Mouse (Mus musculus) erythroblast, embryonic 14.5 days (primary cell): ENCODE data around the gene Agap1. TPM values are rescaled to one million over a fixed set of nuclear protein-coding genes. Genes with fewer than 3 reads are reported as not detected.

ENCODE experiments used
- H3K27me3 ChIP-seq: 2 replicates; pipeline ENCODE4 v1.6.1; 2012; ENCODE audit warnings: inconsistent platforms; ENCODE audit not compliant: control insufficient read depth
- H3K36me3 ChIP-seq: 2 replicates; pipeline ENCODE4 v1.6.1; 2012; ENCODE audit warnings: mild to moderate bottlenecking, inconsistent platforms; ENCODE audit not compliant: control insufficient read depth
- H3K4me1 ChIP-seq: 2 replicates; pipeline ENCODE4 v1.6.1; 2012; ENCODE audit warnings: inconsistent platforms; ENCODE audit not compliant: control insufficient read depth
- H3K4me3 ChIP-seq: replicated peaks from 2 replicates; pipeline ENCODE3; 2012; ENCODE audit warnings: moderate library complexity, mild to moderate bottlenecking, inconsistent platforms
- H3K9me3 ChIP-seq: 2 replicates; pipeline ENCODE4 v1.6.1; 2012; ENCODE audit warnings: low read length, inconsistent platforms, mixed read lengths; ENCODE audit not compliant: control insufficient read depth
- GATA1 ChIP-seq: IDR thresholded peaks from 2 replicates; pipeline ENCODE4 v1.6.1; 2012; ENCODE audit warnings: low read length, inconsistent platforms, mixed read lengths
- TAL1 ChIP-seq: IDR thresholded peaks from 3 replicates; pipeline ENCODE4 v1.6.1; 2012; ENCODE audit warnings: low read length, inconsistent platforms, mixed read lengths
- polyA plus RNA-seq: library from polyadenylated mRNA; stranded (reverse); fragments of >175 nt; gene quantifications from 2 replicates; pipeline ENCODE4 v1.2.3, GENCODE M21; 2012

Agap1 gene
- polyA plus RNA-seq, 1 experiment = 0.09 TPM

- Histone ChIP-seq H3K36me3 (no peaks in the 10 kb centered on the region), H3K4me1 (no peaks in the 10 kb centered on the region), H3K9me3 (peaks cover 8% of the 10 kb centered on the region), H3K4me3 (no peak overlapping the region), H3K27me3 (peaks cover 11% of the 10 kb centered on the region)
- no peak for TF ChIP-seq GATA1
- no peak for TF ChIP-seq TAL1
Observed at GRCm38 (mm10) chr1:89586991-89587683, 132.5 kb downstream of the Agap1 start.

- TF ChIP-seq TAL1 = no peak
- no peak for TF ChIP-seq GATA1
- peaks cover 10% of the 10 kb centered on the region for H3K9me3 ChIP-seq
- peaks cover under 1% of the 10 kb centered on the region; the same call in 1 of the 2 replicates for H3K27me3 ChIP-seq
- no peak overlapping the region for H3K4me3 ChIP-seq
- H3K36me3 ChIP-seq = no peaks in the 10 kb centered on the region
- H3K4me1 ChIP-seq = no peaks in the 10 kb centered on the region
Observed at GRCm38 (mm10) chr1:89588154-89588553, 133.5 kb downstream of the Agap1 start.

- peaks cover 10% of the 10 kb centered on the region for H3K9me3 ChIP-seq
- no peak overlapping the region for H3K4me3 ChIP-seq
- H3K27me3 ChIP-seq = no peaks in the 10 kb centered on the region
- TF ChIP-seq TAL1 (no peak), GATA1 (no peak)
- H3K36me3 ChIP-seq = no peaks in the 10 kb centered on the region
- no peaks in the 10 kb centered on the region for H3K4me1 ChIP-seq
Observed at GRCm38 (mm10) chr1:89590994-89591393, 136.4 kb downstream of the Agap1 start.

- H3K9me3 ChIP-seq = peaks cover 10% of the 10 kb centered on the region
- H3K36me3 ChIP-seq = no peaks in the 10 kb centered on the region
- no peak for TF ChIP-seq TAL1
- TF ChIP-seq GATA1 = no peak
- H3K27me3 ChIP-seq = no peaks in the 10 kb centered on the region
- no peak overlapping the region for H3K4me3 ChIP-seq
- no peaks in the 10 kb centered on the region for H3K4me1 ChIP-seq
Observed at GRCm38 (mm10) chr1:89593219-89593618, 138.6 kb downstream of the Agap1 start.

GRCm38 (mm10) chr1:89594999-89595398 lies 140.4 kb downstream of the Agap1 start:
- Histone ChIP-seq H3K9me3 (peaks cover 10% of the 10 kb centered on the region), H3K4me3 (no peak overlapping the region), H3K27me3 (no peaks in the 10 kb centered on the region), H3K36me3 (no peaks in the 10 kb centered on the region), H3K4me1 (no peaks in the 10 kb centered on the region)
- TF ChIP-seq GATA1 = no peak
- no peak for TF ChIP-seq TAL1

- H3K9me3 ChIP-seq = peaks cover 10% of the 10 kb centered on the region
- H3K4me1 ChIP-seq = no peaks in the 10 kb centered on the region
- no peaks in the 10 kb centered on the region for H3K36me3 ChIP-seq
- H3K27me3 ChIP-seq = no peaks in the 10 kb centered on the region
- no peak for TF ChIP-seq GATA1
- TF ChIP-seq TAL1 = no peak
- no peak overlapping the region for H3K4me3 ChIP-seq
Observed at GRCm38 (mm10) chr1:89595421-89595820, 140.8 kb downstream of the Agap1 start.

GRCm38 (mm10) chr1:89596223-89596622 lies 141.6 kb downstream of the Agap1 start:
- Histone ChIP-seq H3K27me3 (no peaks in the 10 kb centered on the region), H3K4me3 (no peak overlapping the region), H3K36me3 (no peaks in the 10 kb centered on the region), H3K4me1 (no peaks in the 10 kb centered on the region), H3K9me3 (peaks cover 8% of the 10 kb centered on the region)
- no peak for TF ChIP-seq GATA1
- TF ChIP-seq TAL1 = no peak

GRCm38 (mm10) chr1:89598906-89599305 lies 144.3 kb downstream of the Agap1 start:
- H3K4me3 ChIP-seq = no peak overlapping the region
- H3K9me3 ChIP-seq = no peaks in the 10 kb centered on the region
- H3K36me3 ChIP-seq = no peaks in the 10 kb centered on the region
- no peak for TF ChIP-seq TAL1
- TF ChIP-seq GATA1 = no peak
- no peaks in the 10 kb centered on the region for H3K4me1 ChIP-seq
- no peaks in the 10 kb centered on the region for H3K27me3 ChIP-seq

- H3K4me1 ChIP-seq = no peaks in the 10 kb centered on the region
- no peaks in the 10 kb centered on the region for H3K9me3 ChIP-seq
- TF ChIP-seq TAL1 = no peak
- TF ChIP-seq GATA1 = no peak
- H3K36me3 ChIP-seq = no peaks in the 10 kb centered on the region
- H3K4me3 ChIP-seq = no peak overlapping the region
- no peaks in the 10 kb centered on the region for H3K27me3 ChIP-seq
Observed at GRCm38 (mm10) chr1:89599983-89600741, 145.6 kb downstream of the Agap1 start.
